Mouse (Mus musculus): ENCODE measurements around the gene Ppp1r9b.

- TF ChIP-seq TAL1 (IDR thresholded peaks at IDR 0.05; ENCODE audit: low read length) (no peak), GATA1 (IDR thresholded peaks at IDR 0.05; ENCODE audit: low read length) (no peak)
Observed at GRCm38 (mm10) chr11:95004136-95004936, 13.5 kb downstream of the Ppp1r9b start.
